Mouse (Mus musculus) kidney, adult 2 months (tissue): Measurements from ENCODE around the gene Nphs1.

Experiments
- CTCF ChIP-seq: fragments of 200-500 bp; conservative IDR thresholded peaks from 2 replicates; pipeline ENCODE4 v1.5.1; 2011; ENCODE audit warnings: low read depth, mild to moderate bottlenecking, control low read depth, low read length, moderate library complexity, mixed read lengths; ENCODE audit not compliant: insufficient read depth, insufficient read length
- POLR2A ChIP-seq: fragments of 200-500 bp; IDR thresholded peaks from one replicate; pipeline ENCODE4 v1.6.1; 2011; ENCODE audit warnings: low read depth, low read length, control low read depth

- TF ChIP-seq POLR2A (no peak), CTCF (no peak)
These were observed 4.3 kb upstream of the Nphs1 start for GRCm38 (mm10) chr7:30453766-30454165.
